Mouse (Mus musculus): ENCODE measurements around the gene Wasf2. TPM values are rescaled to one million over a fixed set of nuclear protein-coding genes. Genes with fewer than 3 reads are reported as not detected.

Wasf2 gene
- total and polyA plus RNA-seq, 3 experiments = 14.9 to 59.5 (median 21.7) TPM

- no peak overlapping the region for H3K4me2 ChIP-seq (ENCODE audit: insufficient read depth, low read depth, poor library complexity, severe bottlenecking)
- no peak overlapping the region for H3K9ac ChIP-seq (ENCODE audit: insufficient read depth, low read depth)
- no peaks in the 10 kb centered on the region for H3K79me2 ChIP-seq (replicated peaks; ENCODE audit: control insufficient read depth, extremely low read depth, insufficient read depth, poor library complexity, severe bottlenecking)
- peaks cover 0 to 28% of the 10 kb centered on the region in 2 experiments; a peak in 2 of 4 replicates for H3K4me1 ChIP-seq (ENCODE audit: control insufficient read depth in 1 of 2, insufficient read depth in 2 of 2)
- H3K27me3 ChIP-seq (replicated peaks) = peaks cover 6% of the 10 kb centered on the region
- H3K9me3 ChIP-seq (replicated peaks; ENCODE audit: low read length) = no peaks in the 10 kb centered on the region
- in situ Hi-C loops (cut with MboI; ENCODE audit: low pct_ligation_motif_present, low pct_unique_long_range_greater_than_20kb, low sequenced_read_pairs) (loop anchor here (10.0 kb wide), 1 partner anchor 189 kb away; the partner anchor contains the start of gene Ahdc1), dilution Hi-C loops (cut with MboI; ENCODE audit: extremely low pct_ligation_motif_present, extremely low pct_unique_long_range_greater_than_20kb, low sequenced_read_pairs) (no loop called here)
- peaks cover 0 to 19% of the 10 kb centered on the region in 2 experiments for H3K36me3 ChIP-seq (replicated peaks in 1 of 2; ENCODE audit: control insufficient read depth in 1 of 2, insufficient read depth in 1 of 2, low read length in 1 of 2)
- DNase-seq (ENCODE audit: extremely low read depth) = no peak
- TF ChIP-seq ETS1 (conservative IDR thresholded peaks at IDR 0.05; ENCODE audit: low read depth, low read length) (no peak), ZMIZ1 (IDR thresholded peaks at IDR 0.05; ENCODE audit: low read depth, low read length) (no peak), CHD1 (IDR thresholded peaks at IDR 0.05; ENCODE audit: low read depth, low read length) (no peak), BHLHE40 (IDR thresholded peaks at IDR 0.05; ENCODE audit: low read depth, low read length) (no peak), EP300 (IDR thresholded peaks at IDR 0.05; ENCODE audit: low read length) (no peak), MAZ (IDR thresholded peaks at IDR 0.05; ENCODE audit: low read depth, low read length) (no peak), CTCF (conservative IDR thresholded peaks at IDR 0.05 in 1 of 2, IDR thresholded peaks at IDR 0.05 in 1 of 2; ENCODE audit: low read depth in 2 of 2, low read length in 2 of 2) (no peak), RCOR1 (conservative IDR thresholded peaks at IDR 0.05; ENCODE audit: low read depth, low read length) (no peak), GABPA (IDR thresholded peaks at IDR 0.05; ENCODE audit: insufficient replicate concordance, low read depth, low read length) (no peak)
- no peak overlapping the region for H3K27ac ChIP-seq (ENCODE audit: insufficient read depth, low read depth)
- H3K4me3 ChIP-seq (replicated peaks in 1 of 3; ENCODE audit: low read depth in 2 of 3, low read length in 2 of 3, poor library complexity in 1 of 3) = no peak overlapping the region
Measured at GRCm38 (mm10) chr4:133203591-133203990, 73.3 kb downstream of the Wasf2 start.

- no peaks in the 10 kb centered on the region for H3K9me3 ChIP-seq (replicated peaks; ENCODE audit: low read length)
- H3K27ac ChIP-seq (ENCODE audit: insufficient read depth, low read depth) = no peak overlapping the region
- H3K9ac ChIP-seq (ENCODE audit: insufficient read depth, low read depth) = no peak overlapping the region
- H3K36me3 ChIP-seq (replicated peaks in 1 of 2; ENCODE audit: control insufficient read depth in 1 of 2, insufficient read depth in 1 of 2, low read length in 1 of 2) = peaks cover 0 to 13% of the 10 kb centered on the region in 2 experiments
- DNase-seq (ENCODE audit: extremely low read depth) = no peak
- no peak overlapping the region for H3K4me3 ChIP-seq (replicated peaks in 1 of 3; ENCODE audit: low read depth in 2 of 3, low read length in 2 of 3, poor library complexity in 1 of 3)
- peaks cover 0 to 23% of the 10 kb centered on the region in 2 experiments; a peak in 2 of 4 replicates for H3K4me1 ChIP-seq (ENCODE audit: control insufficient read depth in 1 of 2, insufficient read depth in 2 of 2)
- peaks cover 6% of the 10 kb centered on the region for H3K27me3 ChIP-seq (replicated peaks)
- no peak overlapping the region for H3K4me2 ChIP-seq (ENCODE audit: insufficient read depth, low read depth, poor library complexity, severe bottlenecking)
- TF ChIP-seq MAX (IDR thresholded peaks at IDR 0.05; ENCODE audit: low read length) (no peak), JUN (IDR thresholded peaks at IDR 0.05; ENCODE audit: insufficient read depth, low read depth, low read length) (no peak), ELF1 (IDR thresholded peaks at IDR 0.05; ENCODE audit: low read depth, low read length) (no peak), GABPA (IDR thresholded peaks at IDR 0.05; ENCODE audit: insufficient replicate concordance, low read depth, low read length) (no peak), USF2 (conservative IDR thresholded peaks at IDR 0.05; ENCODE audit: low read depth, low read length) (no peak), SMC3 (IDR thresholded peaks at IDR 0.05; ENCODE audit: low read depth, low read length) (no peak), CHD1 (IDR thresholded peaks at IDR 0.05; ENCODE audit: low read depth, low read length) (no peak), MEF2A (IDR thresholded peaks at IDR 0.05; ENCODE audit: borderline replicate concordance, low read depth, low read length) (no peak), ZC3H11A (IDR thresholded peaks at IDR 0.05; ENCODE audit: low read depth, low read length) (no peak), NELFE (IDR thresholded peaks at IDR 0.05; ENCODE audit: low read depth, low read length) (no peak), SIN3A (IDR thresholded peaks at IDR 0.05; ENCODE audit: low read length) (no peak), MYC (IDR thresholded peaks at IDR 0.05; ENCODE audit: low read depth, low read length) (no peak), MAZ (IDR thresholded peaks at IDR 0.05; ENCODE audit: low read depth, low read length) (no peak), CTCF (conservative IDR thresholded peaks at IDR 0.05 in 1 of 2, IDR thresholded peaks at IDR 0.05 in 1 of 2; ENCODE audit: low read depth in 2 of 2, low read length in 2 of 2) (no peak), MAFK (IDR thresholded peaks at IDR 0.05; ENCODE audit: insufficient replicate concordance, low read length) (no peak), RCOR1 (conservative IDR thresholded peaks at IDR 0.05; ENCODE audit: low read depth, low read length) (no peak)
- dilution Hi-C loops (cut with MboI; ENCODE audit: extremely low pct_ligation_motif_present, extremely low pct_unique_long_range_greater_than_20kb, low sequenced_read_pairs) (no loop called here), in situ Hi-C loops (cut with MboI; ENCODE audit: low pct_ligation_motif_present, low pct_unique_long_range_greater_than_20kb, low sequenced_read_pairs) (loop anchor here (10.0 kb wide), 1 partner anchor 190 kb away; the partner anchor contains the start of gene Ahdc1)
- no peaks in the 10 kb centered on the region for H3K79me2 ChIP-seq (replicated peaks; ENCODE audit: control insufficient read depth, extremely low read depth, insufficient read depth, poor library complexity, severe bottlenecking)
Measured at GRCm38 (mm10) chr4:133204379-133204778, 74.1 kb downstream of the Wasf2 start.

All from CH12.LX (cell line).